Mouse (Mus musculus): ENCODE measurements around the gene Bahcc1.

The Bahcc1 gene

DNA sequence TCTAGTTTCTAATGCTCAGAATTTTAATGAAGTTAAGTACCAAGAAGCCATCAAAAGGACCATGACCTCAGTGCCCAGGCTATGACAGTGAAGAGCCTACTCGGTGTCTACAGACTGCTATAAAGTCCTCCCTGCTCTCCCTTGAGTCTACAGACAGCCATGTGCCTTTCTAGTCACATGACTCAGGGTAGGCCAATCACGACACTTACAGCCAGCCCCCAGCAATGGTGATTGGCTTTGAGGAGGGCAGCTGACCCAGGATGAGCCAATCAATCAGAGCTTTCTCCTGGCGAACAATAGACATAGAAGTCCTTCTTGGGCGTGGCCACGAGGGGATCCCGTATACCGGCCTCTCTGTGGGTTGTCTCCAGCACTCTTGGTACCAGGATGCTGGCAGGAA is 65.0 kb downstream of the Bahcc1 start:
- in situ Hi-C loops (cut with MboI), result no loop called here

GRCm38 (mm10) chr11:120298441-120299141 is 65.8 kb downstream of the Bahcc1 start:
- in situ Hi-C loops (cut with MboI), result no loop called here

GRCm38 (mm10) chr11:120299484-120299883 is 66.7 kb downstream of the Bahcc1 start:
- in situ Hi-C loops (cut with MboI), result no loop called here

DNA sequence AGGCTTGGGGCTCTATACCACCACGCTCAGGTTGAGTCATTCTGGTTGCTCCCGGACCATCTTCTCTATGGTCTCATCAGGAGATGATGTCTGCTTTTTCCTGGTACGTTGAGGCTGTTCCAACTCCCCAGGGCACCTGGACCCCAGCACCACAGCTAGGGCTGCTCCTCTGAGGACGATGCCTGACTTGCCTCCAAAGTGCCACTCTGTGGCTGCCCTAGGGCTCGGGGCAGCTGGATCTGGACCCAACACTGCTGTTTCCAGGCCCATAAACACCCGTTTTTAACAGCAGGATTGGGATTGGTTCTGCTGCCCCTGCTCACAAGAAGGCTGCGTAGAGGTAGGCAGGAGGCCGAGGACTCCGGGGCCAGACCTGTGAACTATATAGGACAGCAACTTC is 70.4 kb downstream of the Bahcc1 start:
- in situ Hi-C loops (cut with MboI), result no loop called here

- in situ Hi-C loops (cut with MboI), result no loop called here
Measured at GRCm38 (mm10) chr11:120303559-120304349, 71.0 kb downstream of the Bahcc1 start.

- in situ Hi-C loops (cut with MboI), result no loop called here
Measured at GRCm38 (mm10) chr11:120304350-120304694, 71.6 kb downstream of the Bahcc1 start.

- in situ Hi-C loops (cut with MboI), result no loop called here
Measured at GRCm38 (mm10) chr11:120304886-120305534, 72.3 kb downstream of the Bahcc1 start.

- in situ Hi-C loops (cut with MboI), result no loop called here
Measured at GRCm38 (mm10) chr11:120305535-120306365, 73.0 kb downstream of the Bahcc1 start.

- in situ Hi-C loops (cut with MboI), result no loop called here
Measured at GRCm38 (mm10) chr11:120306366-120307131, 73.8 kb downstream of the Bahcc1 start.

- in situ Hi-C loops (cut with MboI), result no loop called here
Measured at GRCm38 (mm10) chr11:120307132-120307413, 74.3 kb downstream of the Bahcc1 start.

DNA sequence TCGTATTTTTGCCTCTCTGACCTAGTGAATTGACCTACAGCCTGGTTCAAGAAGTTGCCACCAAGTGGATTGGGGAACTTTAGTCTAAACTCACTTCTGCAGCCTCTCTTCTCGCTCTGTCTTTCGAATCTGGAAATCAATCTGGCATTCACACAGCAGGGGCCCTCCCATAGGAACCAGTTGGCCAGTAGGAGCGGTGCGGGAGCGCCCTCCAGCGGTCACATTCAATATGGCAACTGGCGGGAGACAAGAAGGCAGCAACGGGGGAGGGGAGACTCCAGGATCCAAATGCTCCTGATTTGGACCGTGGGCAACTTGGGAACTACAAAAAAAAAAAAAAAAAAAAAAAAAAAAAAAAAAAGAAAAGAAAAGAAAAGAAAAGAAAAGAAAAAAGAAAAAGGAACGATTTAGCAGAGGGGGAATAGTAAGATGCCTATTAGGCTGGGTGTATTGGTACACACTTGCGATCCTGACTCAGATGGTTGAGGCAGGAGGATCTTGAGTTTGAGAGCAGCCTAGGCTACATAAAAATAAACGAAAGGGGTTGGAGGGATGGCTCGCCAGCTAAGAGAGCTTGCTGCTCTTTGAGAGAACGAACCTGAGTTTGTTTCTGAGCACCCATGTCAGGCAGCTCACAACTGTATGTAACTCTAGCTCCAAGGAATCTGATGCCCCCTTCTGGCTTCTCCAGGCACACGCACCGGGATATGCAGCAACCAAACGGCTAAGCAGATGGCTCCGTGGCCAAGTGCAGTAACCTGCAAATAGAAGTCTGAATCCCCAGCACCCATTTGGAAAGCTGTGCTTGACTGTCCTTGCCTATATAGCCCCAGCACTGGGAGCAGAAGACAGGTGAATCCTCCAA is 75.1 kb downstream of the Bahcc1 start:
- in situ Hi-C loops (cut with MboI), result no loop called here

DNA sequence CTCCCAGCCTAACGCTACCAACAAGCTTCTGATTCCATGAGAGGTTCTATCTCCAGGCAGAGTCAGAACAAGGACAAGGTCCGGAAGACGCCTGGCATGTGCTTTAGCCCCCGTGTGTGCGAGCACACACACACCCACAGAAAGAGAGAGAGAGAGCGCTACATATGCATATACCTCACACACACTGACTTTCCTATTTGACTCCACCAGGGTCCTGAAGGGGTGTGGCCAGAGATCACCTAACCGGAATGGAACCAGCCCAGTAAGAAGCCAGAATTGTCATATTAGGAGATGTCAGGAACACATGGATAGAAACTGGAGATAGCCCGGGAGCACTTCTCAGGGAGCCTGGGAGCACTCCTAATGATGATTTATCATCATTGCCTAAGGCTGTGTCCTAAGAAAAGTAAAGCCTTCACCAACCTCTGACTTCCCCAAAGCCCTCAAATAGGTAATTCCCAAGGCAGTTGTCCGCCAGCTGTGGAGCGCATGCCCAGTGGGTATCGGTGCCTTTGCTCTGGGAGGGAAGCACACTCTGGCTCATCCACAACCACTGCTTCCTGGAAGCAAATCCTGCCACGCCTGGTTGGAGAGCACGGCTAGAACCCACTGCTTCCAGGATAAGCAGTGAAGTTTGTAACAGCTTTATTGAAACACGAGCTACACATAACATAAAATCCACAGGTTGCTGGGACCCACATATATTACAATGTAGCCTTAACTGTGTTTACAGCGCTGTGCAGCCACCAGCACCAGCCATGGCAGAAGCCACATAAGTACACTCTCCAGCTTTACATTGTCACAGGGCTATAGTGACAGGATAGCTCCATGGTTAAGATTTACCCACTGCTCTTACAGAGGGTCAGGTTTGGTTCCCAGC is 75.9 kb downstream of the Bahcc1 start:
- in situ Hi-C loops (cut with MboI), result no loop called here

DNA sequence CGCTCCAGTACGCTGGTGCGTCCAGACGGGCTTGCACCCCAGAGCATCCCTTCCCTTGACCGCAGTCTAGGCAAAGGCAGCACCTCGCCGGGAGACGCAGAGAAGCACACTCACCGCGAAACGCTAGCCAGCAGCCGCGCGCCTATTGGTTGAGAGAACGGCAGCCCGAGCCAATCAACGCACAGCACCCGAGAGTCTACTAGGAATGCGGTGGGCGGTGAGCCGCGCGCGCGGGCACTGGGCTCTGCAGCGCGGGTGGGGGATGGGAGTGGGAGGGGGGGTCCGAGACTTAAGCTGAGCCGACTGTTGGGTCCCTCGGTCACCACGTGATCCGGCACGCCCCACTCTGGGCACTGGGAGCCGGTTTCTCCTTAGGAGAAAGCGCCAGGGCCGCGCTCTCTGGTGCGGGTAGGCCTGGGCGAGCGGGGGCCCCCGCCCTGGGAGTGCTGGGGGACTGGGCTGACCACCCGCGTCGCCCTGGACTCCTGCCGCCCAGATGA is 78.1 kb downstream of the Bahcc1 start:
- in situ Hi-C loops (cut with MboI), result no loop called here

- in situ Hi-C loops (cut with MboI), result no loop called here
Measured at GRCm38 (mm10) chr11:120311561-120311960, 78.8 kb downstream of the Bahcc1 start.

- in situ Hi-C loops (cut with MboI), result no loop called here
Measured at GRCm38 (mm10) chr11:120312069-120312468, 79.3 kb downstream of the Bahcc1 start.

DNA sequence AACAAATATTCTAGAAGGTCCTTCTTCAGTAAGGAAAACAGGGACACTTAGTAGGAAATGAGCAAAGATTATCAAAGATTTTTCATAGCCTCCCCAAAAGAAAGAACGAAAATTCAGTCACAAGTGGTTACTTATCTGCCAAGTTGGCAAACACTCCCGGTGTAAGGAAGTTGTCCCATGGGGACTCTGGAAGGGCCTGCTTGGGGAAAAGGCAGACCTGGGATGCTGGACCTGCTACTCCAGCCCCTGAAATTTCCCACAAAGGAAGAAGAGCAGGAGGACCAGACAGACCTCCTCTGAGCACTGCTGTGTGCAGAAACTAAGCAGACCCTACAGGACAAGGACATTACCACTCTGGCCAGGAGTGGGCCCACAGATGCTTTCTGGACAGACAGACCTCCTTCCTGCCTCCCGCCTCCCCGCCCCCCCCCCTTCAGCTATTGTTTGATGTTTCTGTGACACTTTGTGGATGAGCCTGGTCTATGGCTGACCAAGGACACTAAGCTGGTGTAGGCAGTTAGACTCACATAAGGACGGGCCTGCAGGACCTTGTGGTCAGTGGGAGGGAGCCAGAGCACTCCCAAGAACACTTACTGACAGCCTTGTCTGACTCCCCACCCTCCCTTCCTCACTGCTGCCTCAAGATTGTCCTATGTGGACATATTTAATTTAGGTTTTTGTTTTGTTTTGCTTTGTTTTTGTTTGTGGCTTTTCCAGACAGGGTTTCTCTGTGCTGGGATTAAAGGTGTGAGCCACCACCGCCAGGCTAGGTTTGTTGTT is 81.3 kb downstream of the Bahcc1 start:
- in situ Hi-C loops (cut with MboI), result no loop called here

- in situ Hi-C loops (cut with MboI), result no loop called here
Measured at GRCm38 (mm10) chr11:120314721-120315415, 82.1 kb downstream of the Bahcc1 start.

- in situ Hi-C loops (cut with MboI), result no loop called here
Measured at GRCm38 (mm10) chr11:120315416-120315761, 82.6 kb downstream of the Bahcc1 start.
